Mouse (Mus musculus) cerebellum, postnatal 36 days (tissue): ENCODE measurements around the gene Selenos.
"Not testable (repeated sequence)": the region's sequence is repeated elsewhere in the genome, so short reads cannot be mapped to it uniquely, and the experiment has no call there.

Experiments used
- DNase-seq, 2 experiments: peaks; one replicate each; pipeline ENCODE4 v3.0.0; 2021 to 2022; ENCODE audit warnings: mixed read lengths in 2 of 2

Gene Selenos

GRCm38 (mm10) chr7:66079364-66080230, at the start of gene Selenos:
Gene Selenos (plus strand): TSS chr7:66079649.
- DNase-seq, result peak; percentile 93 to 94

GRCm38 (mm10) chr7:66036809-66037208, 42.6 kb upstream of the Selenos start:
- DNase-seq, result no peak

- DNase-seq, result peak in 1 of 2 experiments; percentile 33
These were observed 41.2 kb upstream of the Selenos start for GRCm38 (mm10) chr7:66038261-66038660.

GRCm38 (mm10) chr7:66038730-66039129, 40.7 kb upstream of the Selenos start:
- DNase-seq, result peak; percentile 54 to 57

- DNase-seq, result no peak
These were observed 39.2 kb upstream of the Selenos start for GRCm38 (mm10) chr7:66040026-66040814.

- DNase-seq, result peak; percentile 71 to 74
These were observed 35.6 kb upstream of the Selenos start, which contains the start of gene Gm45213 for GRCm38 (mm10) chr7:66043552-66044459. Gene Gm45213 (plus strand): TSS chr7:66043602.

- DNase-seq, result no peak
These were observed 34.8 kb upstream of the Selenos start for GRCm38 (mm10) chr7:66044617-66045016.

GRCm38 (mm10) chr7:66046921-66047918, 32.2 kb upstream of the Selenos start:
- DNase-seq, result no peak

GRCm38 (mm10) chr7:66047975-66048374, 31.5 kb upstream of the Selenos start:
- no peak for DNase-seq

GRCm38 (mm10) chr7:66048446-66049230, 30.8 kb upstream of the Selenos start:
- no peak for DNase-seq

GRCm38 (mm10) chr7:66053946-66054483, 25.4 kb upstream of the Selenos start:
- no peak for DNase-seq

GRCm38 (mm10) chr7:66055356-66055755, 24.1 kb upstream of the Selenos start:
- not testable (repeated sequence) for DNase-seq

GRCm38 (mm10) chr7:66058703-66059102, 20.7 kb upstream of the Selenos start, which contains the start of gene Snrpa1:
Gene Snrpa1 (plus strand): TSS chr7:66059003.
- no peak for DNase-seq

- DNase-seq, result peak; percentile 89 to 91
These were observed 19.1 kb upstream of the Selenos start for GRCm38 (mm10) chr7:66060066-66060956.

GRCm38 (mm10) chr7:66061057-66061456, 18.4 kb upstream of the Selenos start:
- no peak for DNase-seq

GRCm38 (mm10) chr7:66076411-66076810, 3.0 kb upstream of the Selenos start:
- peak; percentile 24 to 27 for DNase-seq

- DNase-seq, result no peak
These were observed 773 bp downstream of the Selenos start for GRCm38 (mm10) chr7:66080231-66080613.

- no peak for DNase-seq
These were observed 4.3 kb downstream of the Selenos start for GRCm38 (mm10) chr7:66083757-66084156.

GRCm38 (mm10) chr7:66084546-66084945, 5.1 kb downstream of the Selenos start:
- DNase-seq, result no peak
